Mouse (Mus musculus) stomach, embryonic 14.5 days (tissue): ENCODE data around the gene Rasgrp4. TPM values are rescaled to one million over a fixed set of nuclear protein-coding genes. Genes with fewer than 3 reads are reported as not detected.
A peak's percentile ranks its signal among the peaks of the same experiment; 100 is the strongest.

ENCODE experiments used
- ATAC-seq: fragments of 200-750 bp; cut with Nextera tagmentation; 2 replicates; pipeline ENCODE4 v1.8.0; 2017; ENCODE audit warnings: low read depth, moderate TSS enrichment; ENCODE audit not compliant: insufficient number of reproducible peaks, insufficient read depth, low FRiP score
- H3K27ac ChIP-seq: fragments of 300-500 bp; sonication (generic); 2 replicates; pipeline ENCODE4 v1.5.1; 2014; ENCODE audit warnings: mild to moderate bottlenecking, low read length, moderate library complexity, mixed read lengths
- H3K27me3 ChIP-seq: fragments of 300-500 bp; sonication (generic); 2 replicates; pipeline ENCODE4 v1.6.1; 2014; ENCODE audit warnings: low read length, control low read depth, mixed read lengths; ENCODE audit not compliant: control insufficient read depth, insufficient read depth
- H3K36me3 ChIP-seq: fragments of 300-500 bp; sonication (generic); 2 replicates; pipeline ENCODE4 v1.6.1; 2014; ENCODE audit warnings: mild to moderate bottlenecking, control low read depth, low read length, moderate library complexity, mixed read lengths; ENCODE audit not compliant: control insufficient read depth, insufficient read depth
- H3K4me1 ChIP-seq: fragments of 300-500 bp; sonication (generic); 2 replicates; pipeline ENCODE4 v1.6.1; 2014; ENCODE audit warnings: low read length, control low read depth, mixed read lengths; ENCODE audit not compliant: control insufficient read depth, insufficient read depth
- H3K4me2 ChIP-seq: fragments of 300-500 bp; sonication (generic); replicated peaks from 2 replicates; pipeline ENCODE4 v1.6.1; 2014; ENCODE audit warnings: low read depth, low read length, control low read depth
- H3K4me3 ChIP-seq: fragments of 300-500 bp; sonication (generic); 2 replicates; pipeline ENCODE4 v1.5.1; 2014; ENCODE audit warnings: low read depth, low read length, control low read depth
- H3K9ac ChIP-seq: fragments of 300-500 bp; sonication (generic); replicated peaks from 2 replicates; pipeline ENCODE4 v1.6.1; 2014; ENCODE audit warnings: low read depth, mild to moderate bottlenecking, control low read depth, low read length, moderate library complexity, mixed read lengths
- H3K9me3 ChIP-seq: fragments of 300-500 bp; sonication (generic); 2 replicates; pipeline ENCODE4 v1.6.1; 2016; ENCODE audit warnings: low read depth, low read length, control low read depth; ENCODE audit not compliant: control insufficient read depth
- WGBS: fragments of 180-500 bp; shearing (Covaris S2); extraction: QIAGEN DNeasy Blood & Tissue Kit; methylation state at CpG from one replicate; pipeline ENCODE4 v1.1.7; 2014; 5-methylcytosine and 5-hydroxymethylcytosine counted together
- polyA plus RNA-seq: library from polyadenylated mRNA; unstranded; fragments of >200 nt; fragmentation: Nextera tagmentation; extraction: Ambion mirVana; gene quantifications from 2 replicates; pipeline ENCODE4 v1.2.1, GENCODE M21; 2014

Gene Rasgrp4
- polyA plus RNA-seq, 1 experiment from 2014 or later, result 0.51 TPM

- peak; percentile 88 for ATAC-seq
- Histone ChIP-seq H3K36me3 (no peaks in the 10 kb centered on the region), H3K4me3 (peak overlapping the region; percentile 85), H3K4me1 (peaks cover 7% of the 10 kb centered on the region; the same call in 1 of the 2 replicates), H3K9ac (peak overlapping the region; percentile 61), H3K9me3 (no peaks in the 10 kb centered on the region), H3K4me2 (peak overlapping the region; percentile 95), H3K27me3 (0 out of 2 replicates have a peak, but pooled peaks cover 6% of the 10 kb centered on the region), H3K27ac (peak overlapping the region; percentile 85; the same call in 1 of the 2 replicates)
- WGBS, result 8% methylated on average over 36 of the region's 37 CpGs
These were observed 20.7 kb downstream of the Rasgrp4 start for GRCm38 (mm10) chr7:29155196-29155837.

GRCm38 (mm10) chr7:29155838-29156782, 21.5 kb downstream of the Rasgrp4 start, which contains the start of gene Fam98c:
Gene Fam98c, minus strand, starts transcription at chr7:29156234.
- Histone ChIP-seq H3K36me3 (no peaks in the 10 kb centered on the region), H3K9me3 (no peaks in the 10 kb centered on the region), H3K9ac (peak within 1 kb of the TSS; percentile 61), H3K27me3 (0 out of 2 replicates have a peak, but pooled peaks cover 6% of the 10 kb centered on the region), H3K4me3 (peak within 1 kb of the TSS; percentile 85), H3K27ac (peak within 1 kb of the TSS; percentile 85; the same call in 1 of the 2 replicates), H3K4me2 (peak within 1 kb of the TSS; percentile 95), H3K4me1 (peaks cover 7% of the 10 kb centered on the region; the same call in 1 of the 2 replicates)
- 3% methylated on average over 61 of the region's 68 CpGs for WGBS
- ATAC-seq, result peak; percentile 81

GRCm38 (mm10) chr7:29158264-29158663, 23.6 kb downstream of the Rasgrp4 start:
- ATAC-seq, result no peak
- Histone ChIP-seq H3K4me1 (peaks cover 12% of the 10 kb centered on the region; the same call in 1 of the 2 replicates), H3K4me3 (no peak overlapping the region), H3K36me3 (no peaks in the 10 kb centered on the region; the same call in 1 of the 2 replicates), H3K9ac (no peak overlapping the region), H3K27ac (no peak overlapping the region), H3K4me2 (no peak overlapping the region), H3K9me3 (no peaks in the 10 kb centered on the region), H3K27me3 (0 out of 2 replicates have a peak, but pooled peaks cover 6% of the 10 kb centered on the region)
- WGBS, result 2% methylated on average over 5 of the region's 5 CpGs

- H3K27ac ChIP-seq, result no peak overlapping the region
- no peak overlapping the region for H3K4me3 ChIP-seq
- no peaks in the 10 kb centered on the region for H3K9me3 ChIP-seq
- no peak for ATAC-seq
- peaks cover 5% of the 10 kb centered on the region; the same call in 1 of the 2 replicates for H3K4me1 ChIP-seq
- no peaks in the 10 kb centered on the region; the same call in 1 of the 2 replicates for H3K36me3 ChIP-seq
- WGBS, result 66% methylated on average over 5 of the region's 5 CpGs
- no peak overlapping the region for H3K4me2 ChIP-seq
- no peak overlapping the region for H3K9ac ChIP-seq
- H3K27me3 ChIP-seq, result 0 out of 2 replicates have a peak, but pooled peaks cover 6% of the 10 kb centered on the region
These were observed 27.6 kb downstream of the Rasgrp4 start for GRCm38 (mm10) chr7:29162294-29162693.

- Histone ChIP-seq H3K4me2 (no peak overlapping the region), H3K9me3 (no peaks in the 10 kb centered on the region), H3K27me3 (0 out of 2 replicates have a peak, but pooled peaks cover 9% of the 10 kb centered on the region), H3K4me3 (no peak overlapping the region), H3K27ac (no peak overlapping the region), H3K4me1 (peaks cover 5% of the 10 kb centered on the region; the same call in 1 of the 2 replicates), H3K9ac (no peak overlapping the region), H3K36me3 (no peaks in the 10 kb centered on the region; the same call in 1 of the 2 replicates)
- 21% methylated on average over 9 of the region's 9 CpGs for WGBS
- ATAC-seq, result peak; percentile 76
These were observed 28.3 kb downstream of the Rasgrp4 start for GRCm38 (mm10) chr7:29162750-29163525.

- peaks cover 26% of the 10 kb centered on the region for H3K4me1 ChIP-seq
- no peaks in the 10 kb centered on the region for H3K9me3 ChIP-seq
- peaks cover 16% of the 10 kb centered on the region for H3K27me3 ChIP-seq
- H3K4me2 ChIP-seq, result no peak overlapping the region
- no peak overlapping the region for H3K4me3 ChIP-seq
- 21% methylated on average over 19 of the region's 19 CpGs for WGBS
- H3K36me3 ChIP-seq, result no peaks in the 10 kb centered on the region; the same call in 1 of the 2 replicates
- H3K9ac ChIP-seq, result no peak overlapping the region
- ATAC-seq, result no peak
- H3K27ac ChIP-seq, result no peak overlapping the region
These were observed 33.0 kb downstream of the Rasgrp4 start for GRCm38 (mm10) chr7:29167656-29168055.

GRCm38 (mm10) chr7:29168121-29168695, 33.6 kb downstream of the Rasgrp4 start:
- H3K36me3 ChIP-seq, result peaks cover 2% of the 10 kb centered on the region; the same call in 1 of the 2 replicates

More at GRCm38 (mm10) chr7:29168121-29168695, 33.6 kb downstream of the Rasgrp4 start:
- ATAC-seq, result no peak
- Histone ChIP-seq H3K9ac (no peak overlapping the region; the same call in 1 of the 2 replicates), H3K9me3 (no peaks in the 10 kb centered on the region), H3K27me3 (peaks cover 22% of the 10 kb centered on the region), H3K4me2 (peak overlapping the region; percentile 84), H3K27ac (no peak overlapping the region), H3K4me1 (peaks cover 20% of the 10 kb centered on the region), H3K4me3 (peak overlapping the region; percentile 63)
- 10% methylated on average over 10 of the region's 10 CpGs for WGBS
